Mouse (Mus musculus): ENCODE data around the gene Rac2.

DNA sequence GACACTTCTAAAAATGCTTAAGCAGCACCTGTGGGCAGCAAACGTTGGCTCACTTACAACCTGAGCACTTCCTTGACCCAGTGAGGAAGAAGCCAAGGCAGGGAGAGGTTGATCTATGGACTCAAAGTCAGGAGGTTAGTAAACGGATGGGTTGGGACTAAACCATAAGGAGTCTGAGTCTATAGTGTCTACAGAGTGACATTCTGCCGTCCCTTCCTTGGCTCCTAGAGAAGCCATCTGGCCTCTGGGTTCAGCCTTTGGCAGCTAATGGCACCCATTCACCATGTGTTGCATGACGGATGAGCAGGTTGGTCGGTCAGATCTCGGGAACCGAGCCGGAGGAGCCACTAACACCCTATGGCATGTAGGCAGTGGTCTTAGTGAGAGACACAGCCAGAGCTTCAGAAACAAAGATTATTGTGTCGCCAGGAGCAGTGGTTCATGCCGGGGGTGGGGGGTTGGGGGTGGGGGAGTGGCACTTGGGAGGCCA, 39.2 kb downstream of the Rac2 start:
- TF ChIP-seq CTCF (conservative IDR thresholded peaks at IDR 0.05; ENCODE audit: low read length) (no peak), NANOG (IDR thresholded peaks at IDR 0.05; ENCODE audit: borderline replicate concordance, low read length) (no peak), POU5F1 (IDR thresholded peaks at IDR 0.05; ENCODE audit: borderline replicate concordance, low read length) (no peak)
